Mouse (Mus musculus) ES-Bruce4 (cell line): Measurements from ENCODE around the gene Mptx1. TPM values are rescaled to one million over a fixed set of nuclear protein-coding genes. Genes with fewer than 3 reads are reported as not detected.
"Not testable (repeated sequence)": the region's sequence is repeated elsewhere in the genome, so short reads cannot be mapped to it uniquely, and the experiment has no call there.

ENCODE experiments used
- H3K27ac ChIP-seq: 2 replicates; pipeline ENCODE4 v1.5.1; 2012; ENCODE audit warnings: low read length, inconsistent platforms; ENCODE audit not compliant: insufficient read depth
- H3K27me3 ChIP-seq: 2 replicates; pipeline ENCODE4 v1.6.1; 2012; ENCODE audit warnings: mild to moderate bottlenecking, low read length, inconsistent platforms; ENCODE audit not compliant: control insufficient read depth, poor library complexity, insufficient read depth, severe bottlenecking
- H3K36me3 ChIP-seq: 2 replicates; pipeline ENCODE4 v1.6.1; 2012; ENCODE audit warnings: inconsistent platforms, mild to moderate bottlenecking, low read length, moderate library complexity; ENCODE audit not compliant: control insufficient read depth, poor library complexity, insufficient read depth, severe bottlenecking
- H3K4me1 ChIP-seq: one replicate; pipeline ENCODE4 v1.8.1; 2011; ENCODE audit warnings: low read length; ENCODE audit not compliant: control insufficient read depth, insufficient read depth
- H3K4me3 ChIP-seq: 2 replicates; pipeline ENCODE4 v1.5.1; 2011; ENCODE audit warnings: low read depth, mild to moderate bottlenecking, low read length
- H3K9ac ChIP-seq: 2 replicates; pipeline ENCODE4 v1.6.1; 2012; ENCODE audit warnings: low read depth, mild to moderate bottlenecking, inconsistent platforms; ENCODE audit not compliant: poor library complexity, severe bottlenecking
- H3K9me3 ChIP-seq: replicated peaks from 2 replicates; pipeline ENCODE4 v1.6.1; 2012; ENCODE audit warnings: mild to moderate bottlenecking, low read length, inconsistent platforms; ENCODE audit not compliant: control insufficient read depth, poor library complexity, insufficient read depth, severe bottlenecking
- CTCF ChIP-seq: IDR thresholded peaks from one replicate; pipeline ENCODE4 v1.8.1; 2011; ENCODE audit warnings: low read depth, low read length
- EP300 ChIP-seq: IDR thresholded peaks from 2 replicates; pipeline ENCODE4 v1.6.1; 2011; ENCODE audit warnings: low read depth, low read length; ENCODE audit not compliant: insufficient read depth
- POLR2A ChIP-seq: IDR thresholded peaks from one replicate; pipeline ENCODE4 v1.8.1; 2011; ENCODE audit warnings: low read length; ENCODE audit not compliant: insufficient read depth
- polyA plus RNA-seq: library from polyadenylated mRNA; stranded (reverse); fragments of >200 nt; gene quantifications from 2 replicates; pipeline ENCODE4 v1.2.4, GENCODE M21; 2011; ENCODE audit warnings: low read depth; ENCODE audit not compliant: missing spikeins, insufficient read depth, insufficient read length

Gene Mptx1
- polyA plus RNA-seq: not detected in 2 replicates

DNA sequence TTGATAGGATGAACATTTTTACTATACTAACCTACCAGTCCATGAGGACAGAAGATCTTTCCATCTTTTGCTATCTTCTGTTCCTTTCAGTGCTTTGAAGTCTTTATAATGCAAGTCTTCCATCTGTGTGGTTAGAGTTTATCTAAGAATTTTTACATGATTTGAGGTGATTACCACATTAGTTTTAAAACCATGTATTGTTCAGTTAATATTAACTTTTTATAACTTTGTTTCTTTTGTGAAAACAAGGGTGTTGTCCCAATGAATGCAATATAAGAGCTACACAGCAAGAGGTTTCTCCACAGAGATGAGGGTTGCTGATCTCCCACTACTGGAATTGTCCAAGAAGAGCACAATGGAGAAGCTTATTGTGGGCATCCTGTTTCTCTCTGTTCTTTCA, at the start of gene Mptx1:
Gene Mptx1 (plus strand): TSS at position 301 of the 400 bp plus-strand sequence.
- TF ChIP-seq CTCF (no peak), POLR2A (no peak), EP300 (no peak)
- Histone ChIP-seq H3K9me3 (no peaks in the 10 kb centered on the region), H3K27me3 (no peaks in the 10 kb centered on the region; the same call in 1 of the 2 replicates), H3K9ac (no peak within 1 kb of the TSS), H3K4me1 (no peaks in the 10 kb centered on the region), H3K36me3 (no peaks in the 10 kb centered on the region), H3K27ac (no peak within 1 kb of the TSS), H3K4me3 (no peak within 1 kb of the TSS)

DNA sequence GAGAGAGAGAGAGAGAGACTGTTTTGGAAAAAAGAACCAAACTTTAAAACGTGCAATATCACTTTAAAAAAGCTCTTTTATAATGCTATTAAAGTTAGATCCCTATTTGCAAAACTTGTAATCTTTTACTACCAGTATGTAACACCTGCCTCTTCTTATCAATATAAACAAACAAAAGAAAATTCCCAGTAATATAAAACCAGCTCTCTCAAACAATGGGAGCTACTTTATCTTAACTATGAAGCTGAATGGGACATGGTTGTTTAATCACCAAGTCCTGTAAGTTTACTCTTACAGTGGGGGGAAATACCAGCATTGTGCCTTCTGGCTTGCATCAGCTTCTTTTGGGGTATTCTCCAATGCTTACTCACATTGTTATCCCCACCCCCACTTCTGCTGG, 27.2 kb upstream of the Mptx1 start:
- TF ChIP-seq CTCF: no peak
- no peak for TF ChIP-seq EP300
- TF ChIP-seq POLR2A: no peak

DNA sequence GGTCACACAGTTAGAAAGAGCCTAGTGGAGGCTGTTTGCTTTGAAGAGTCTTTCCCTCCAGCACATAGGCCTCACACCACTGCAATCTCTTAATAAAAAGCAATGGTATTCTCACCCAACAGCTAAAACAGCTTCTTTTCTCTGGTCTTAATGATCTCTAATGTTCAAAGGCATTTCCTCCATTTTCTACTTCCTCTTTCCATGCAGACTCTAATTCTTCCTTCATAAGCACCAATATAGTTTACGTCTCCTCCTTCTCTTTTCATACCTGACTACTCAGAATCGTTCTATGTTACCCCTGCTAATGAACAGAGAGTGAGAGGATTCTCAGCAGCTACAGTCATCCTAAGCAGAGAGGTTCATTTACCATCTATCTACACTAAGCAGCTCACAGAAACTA, 13.0 kb upstream of the Mptx1 start:
- TF ChIP-seq EP300 (no peak), POLR2A (no peak), CTCF (no peak)
- Histone ChIP-seq H3K9me3 (no peaks in the 10 kb centered on the region), H3K27ac (no peak overlapping the region), H3K4me1 (no peaks in the 10 kb centered on the region), H3K27me3 (no peaks in the 10 kb centered on the region), H3K9ac (no peak overlapping the region), H3K4me3 (no peak overlapping the region), H3K36me3 (no peaks in the 10 kb centered on the region)

More for the DNA sequence above, 27.2 kb upstream of the Mptx1 start:
- H3K4me1 ChIP-seq: no peaks in the 10 kb centered on the region
- H3K36me3 ChIP-seq: no peaks in the 10 kb centered on the region
- H3K4me3 ChIP-seq: no peak overlapping the region
- no peaks in the 10 kb centered on the region for H3K9me3 ChIP-seq
- H3K9ac ChIP-seq: no peak overlapping the region
- H3K27me3 ChIP-seq: no peaks in the 10 kb centered on the region
- no peak overlapping the region for H3K27ac ChIP-seq

DNA sequence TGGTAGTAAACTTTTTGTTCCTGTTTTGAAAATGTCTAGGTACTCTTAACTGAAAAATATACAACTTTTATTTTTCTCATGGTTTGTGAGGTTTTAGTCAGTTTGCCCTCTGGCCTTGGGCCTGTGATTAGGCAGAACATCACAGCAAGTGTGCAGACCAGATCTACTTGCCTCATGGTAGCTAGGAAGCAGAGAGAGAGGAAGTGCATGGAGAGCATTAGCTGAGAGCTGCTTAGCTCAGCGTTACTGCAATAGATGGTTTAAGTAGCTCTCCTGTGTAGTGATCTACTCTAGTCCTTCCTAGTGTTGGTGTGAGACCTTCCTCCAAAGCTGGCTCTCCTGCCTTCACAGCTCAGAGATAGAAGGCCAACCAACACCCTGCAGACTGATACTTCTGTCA, 23.3 kb downstream of the Mptx1 start:
- H3K9me3 ChIP-seq, H3K4me1 ChIP-seq: not testable (repeated sequence)

DNA sequence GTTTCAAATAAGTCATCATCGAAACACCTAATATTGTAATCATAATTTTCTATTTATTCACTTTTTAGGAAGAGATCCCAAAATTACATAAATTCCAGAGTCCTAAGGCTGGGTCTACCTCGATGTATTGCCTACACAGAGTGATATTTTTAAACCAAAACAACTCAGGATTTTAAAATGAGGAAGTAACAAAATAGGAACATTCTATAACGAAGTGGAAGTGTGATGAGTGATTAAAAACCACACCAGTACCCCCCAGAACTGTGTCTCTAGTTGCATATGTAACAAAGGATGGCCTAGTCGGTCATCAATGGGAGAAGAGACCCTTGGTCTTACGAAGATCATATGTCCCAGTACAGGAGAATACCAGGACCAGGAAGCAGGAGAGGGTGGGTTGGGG, 24.3 kb downstream of the Mptx1 start:
- no peak overlapping the region for H3K27ac ChIP-seq
- H3K9ac ChIP-seq: no peak overlapping the region
- no peaks in the 10 kb centered on the region for H3K4me1 ChIP-seq

More for the DNA sequence above, 23.3 kb downstream of the Mptx1 start:
- H3K27ac ChIP-seq, H3K9ac ChIP-seq, H3K27me3 ChIP-seq, H3K4me3 ChIP-seq, H3K36me3 ChIP-seq: not testable (repeated sequence)

DNA sequence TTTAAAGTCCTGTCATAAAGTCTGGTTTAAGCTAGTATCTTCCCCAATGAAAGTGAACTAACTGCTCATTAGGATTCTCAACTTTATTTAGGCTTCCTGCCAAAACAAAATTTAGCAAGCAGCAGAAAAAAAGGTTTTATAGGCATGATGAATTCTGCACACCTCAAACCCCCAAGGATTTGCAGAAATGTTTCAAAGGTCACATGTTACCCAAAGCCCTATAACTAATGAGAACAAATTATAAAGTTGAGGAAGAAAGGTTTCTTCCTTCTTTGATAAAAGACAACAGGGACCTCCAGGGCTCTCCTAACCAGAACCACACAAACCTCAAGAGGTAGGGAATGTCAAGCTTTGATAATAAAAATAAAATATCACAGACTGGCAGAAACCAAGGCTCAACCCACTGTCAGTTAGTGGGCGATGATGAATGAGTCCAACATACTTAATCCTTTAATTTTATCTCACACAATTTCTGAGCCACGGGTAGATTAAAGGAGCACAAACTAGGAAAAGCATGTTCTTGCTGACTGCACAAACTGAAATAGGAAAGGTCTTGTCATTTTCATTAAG, 34.6 kb downstream of the Mptx1 start, which contains the start of gene Olfr417:
Gene Olfr417 (plus strand): TSS at position 241 of the 570 bp plus-strand sequence.
- Histone ChIP-seq H3K4me1 (no peaks in the 10 kb centered on the region), H3K4me3 (no peak within 1 kb of the TSS), H3K27me3 (no peaks in the 10 kb centered on the region), H3K9me3 (no peaks in the 10 kb centered on the region), H3K9ac (no peak within 1 kb of the TSS), H3K27ac (no peak within 1 kb of the TSS), H3K36me3 (no peaks in the 10 kb centered on the region)
- TF ChIP-seq EP300: no peak
- no peak for TF ChIP-seq CTCF
- TF ChIP-seq POLR2A: no peak

More for the DNA sequence above, 24.3 kb downstream of the Mptx1 start:
- Histone ChIP-seq H3K36me3 (no peaks in the 10 kb centered on the region), H3K27me3 (no peaks in the 10 kb centered on the region), H3K4me3 (no peak overlapping the region), H3K9me3 (no peaks in the 10 kb centered on the region)
- TF ChIP-seq CTCF (no peak), POLR2A (no peak), EP300 (no peak)
